Mouse (Mus musculus) embryonic facial prominence, embryonic 14.5 days (tissue): ENCODE results near the gene Znrf1. TPM values are rescaled to one million over a fixed set of nuclear protein-coding genes. Genes with fewer than 3 reads are reported as not detected.

Experiments used
- ATAC-seq: fragments of 200-750 bp; cut with Nextera tagmentation; 2 replicates; pipeline ENCODE4 v1.8.0; 2017; ENCODE audit warnings: low read depth, moderate number of reproducible peaks, moderate TSS enrichment
- DNase-seq: peaks from one replicate; pipeline ENCODE4 v3.0.0-alpha.2; 2015; ENCODE audit warnings: low spot score
- H3K27ac ChIP-seq: fragments of 300-500 bp; sonication (generic); replicated peaks from 2 replicates; pipeline ENCODE4 v1.5.1; 2014; ENCODE audit warnings: low read depth, mild to moderate bottlenecking, low read length, moderate library complexity
- H3K27me3 ChIP-seq: fragments of 300-500 bp; sonication (generic); replicated peaks from 2 replicates; pipeline ENCODE4 v1.6.1; 2014; ENCODE audit warnings: low read length; ENCODE audit not compliant: control insufficient read depth, insufficient read depth
- H3K36me3 ChIP-seq: fragments of 300-500 bp; sonication (generic); 2 replicates; pipeline ENCODE4 v1.6.1; 2014; ENCODE audit warnings: low read length, mixed read lengths; ENCODE audit not compliant: control insufficient read depth, insufficient read depth
- H3K4me1 ChIP-seq: fragments of 300-500 bp; sonication (generic); 2 replicates; pipeline ENCODE4 v1.6.1; 2014; ENCODE audit warnings: antibody characterized with exemption, low read length; ENCODE audit not compliant: control insufficient read depth, insufficient read depth
- H3K4me2 ChIP-seq: fragments of 300-500 bp; sonication (generic); 2 replicates; pipeline ENCODE4 v1.6.1; 2014; ENCODE audit warnings: low read depth, mild to moderate bottlenecking, low read length, moderate library complexity, mixed read lengths
- H3K4me3 ChIP-seq: fragments of 300-500 bp; sonication (generic); 2 replicates; pipeline ENCODE4 v1.5.1; 2014; ENCODE audit warnings: low read depth, mild to moderate bottlenecking, low read length
- H3K9ac ChIP-seq: fragments of 300-500 bp; sonication (generic); 2 replicates; pipeline ENCODE4 v1.6.1; 2014; ENCODE audit warnings: low read depth, mild to moderate bottlenecking, low read length, moderate library complexity, mixed read lengths
- H3K9me3 ChIP-seq: fragments of 300-500 bp; sonication (generic); 2 replicates; pipeline ENCODE4 v1.6.1; 2016; ENCODE audit warnings: low read length; ENCODE audit not compliant: control insufficient read depth
- WGBS: fragments of 180-500 bp; shearing (Covaris S2); extraction: QIAGEN DNeasy Blood & Tissue Kit; methylation state at CpG from one replicate; pipeline ENCODE4 v1.1.7; 2014; 5-methylcytosine and 5-hydroxymethylcytosine counted together
- polyA plus RNA-seq: library from polyadenylated mRNA; unstranded; fragments of >200 nt; fragmentation: Nextera tagmentation; extraction: Ambion mirVana; gene quantifications from 2 replicates; pipeline ENCODE4 v1.2.1, GENCODE M21; 2014

Znrf1 gene
- polyA plus RNA-seq, 1 experiment from 2014 or later = 35.6 TPM

DNA sequence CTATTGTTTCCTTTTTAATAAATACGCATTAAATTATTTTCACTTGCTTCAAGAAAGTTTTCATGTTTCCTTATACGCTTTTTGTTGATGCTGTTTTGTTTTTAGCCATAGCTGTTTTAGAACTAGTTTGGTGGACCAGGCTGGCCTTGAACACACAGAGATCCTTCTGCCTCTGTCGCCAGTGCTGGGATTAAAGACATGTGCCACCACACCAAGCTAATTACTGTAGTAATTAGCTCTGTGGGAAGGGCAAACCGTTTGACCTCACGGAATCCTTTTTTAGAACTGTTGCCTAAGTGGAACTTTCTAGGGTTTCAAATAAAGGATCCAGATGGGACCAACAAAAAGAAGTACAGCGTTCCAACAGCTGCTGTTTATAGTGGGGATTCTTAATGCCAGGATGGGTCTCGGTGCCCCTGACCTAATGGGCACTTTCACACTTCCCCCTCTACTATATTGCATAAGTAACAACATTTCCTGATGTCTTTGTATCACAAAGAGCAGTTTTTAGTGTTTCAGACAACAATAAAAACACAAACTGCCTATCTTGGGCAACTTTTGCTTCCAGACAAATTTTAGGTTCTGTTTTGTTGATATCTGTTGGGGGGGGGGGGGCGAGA, 15.7 kb downstream of the Znrf1 start:
- Histone ChIP-seq H3K36me3 (peaks cover 3% of the 10 kb centered on the region; the same call in 1 of the 2 replicates), H3K9me3 (no peaks in the 10 kb centered on the region), H3K4me2 (no peak overlapping the region), H3K9ac (no peak overlapping the region), H3K4me1 (peaks cover 11% of the 10 kb centered on the region; the same call in 1 of the 2 replicates), H3K27ac (0 out of 2 replicates have a peak overlapping the region, but pooled peaks have one; percentile 0), H3K4me3 (no peak overlapping the region), H3K27me3 (no peaks in the 10 kb centered on the region)
- ATAC-seq (no peak), DNase-seq (no peak)
- 61% methylated on average over 8 of the region's 8 CpGs for whole genome bisulfite sequencing

DNA sequence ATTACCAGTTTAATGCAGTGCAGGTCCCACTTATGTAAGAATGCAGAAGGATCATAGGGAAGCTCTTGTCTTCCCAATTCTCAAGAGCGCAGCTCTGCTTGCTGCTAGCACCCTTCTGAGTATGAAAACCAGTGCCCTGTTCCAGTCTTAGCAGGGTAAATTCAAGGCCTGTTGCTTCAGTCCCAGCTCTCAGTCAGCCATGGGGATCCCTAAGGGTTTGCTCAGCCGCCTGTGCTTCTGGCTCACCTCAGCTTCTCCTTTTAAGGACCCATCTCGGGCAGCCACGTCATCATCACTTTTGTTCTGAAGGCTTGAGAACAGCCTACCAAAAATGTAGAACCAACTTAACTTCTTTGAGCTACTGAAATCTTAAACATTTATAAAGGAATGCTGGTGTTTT, 25.9 kb downstream of the Znrf1 start:
- Histone ChIP-seq H3K9me3 (no peaks in the 10 kb centered on the region), H3K4me1 (0 out of 2 replicates have a peak, but pooled peaks cover 4% of the 10 kb centered on the region), H3K27ac (no peak overlapping the region), H3K27me3 (no peaks in the 10 kb centered on the region), H3K36me3 (no peaks in the 10 kb centered on the region), H3K9ac (no peak overlapping the region), H3K4me2 (no peak overlapping the region), H3K4me3 (no peak overlapping the region)
- 79% methylated on average over 4 of the region's 4 CpGs for WGBS
- no peak for ATAC-seq
- DNase-seq = no peak

DNA sequence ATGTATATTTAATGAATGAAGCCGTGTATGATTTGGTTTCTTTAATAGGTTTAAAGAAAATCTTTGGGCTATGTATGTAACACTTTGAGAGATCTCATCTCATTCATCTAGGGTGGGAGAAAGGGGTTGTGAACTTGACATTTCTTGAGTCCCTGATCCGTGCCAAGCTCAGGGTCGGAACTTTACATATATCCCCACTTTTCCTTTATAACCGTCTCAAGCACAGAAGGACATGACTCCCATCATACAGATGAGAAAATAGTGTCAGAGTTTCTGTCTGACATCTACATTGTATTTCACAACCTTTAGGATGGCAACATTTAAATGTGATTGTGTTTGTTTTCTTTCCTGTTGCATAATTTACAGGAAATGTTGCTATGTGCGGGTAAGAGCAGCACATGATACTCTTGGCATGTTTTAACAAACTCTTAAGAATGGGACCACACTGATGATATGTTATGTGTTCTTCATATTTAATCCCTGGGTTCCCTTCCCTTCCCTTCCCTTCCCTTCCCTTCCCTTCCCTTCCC, 26.4 kb downstream of the Znrf1 start:
- Histone ChIP-seq H3K4me3 (no peak overlapping the region), H3K4me2 (no peak overlapping the region), H3K27me3 (no peaks in the 10 kb centered on the region), H3K27ac (no peak overlapping the region), H3K4me1 (0 out of 2 replicates have a peak, but pooled peaks cover 4% of the 10 kb centered on the region), H3K36me3 (no peaks in the 10 kb centered on the region), H3K9ac (no peak overlapping the region), H3K9me3 (no peaks in the 10 kb centered on the region)
- DNase-seq (no peak), ATAC-seq (no peak)
- WGBS = 92% methylated on average over 5 of the region's 5 CpGs

DNA sequence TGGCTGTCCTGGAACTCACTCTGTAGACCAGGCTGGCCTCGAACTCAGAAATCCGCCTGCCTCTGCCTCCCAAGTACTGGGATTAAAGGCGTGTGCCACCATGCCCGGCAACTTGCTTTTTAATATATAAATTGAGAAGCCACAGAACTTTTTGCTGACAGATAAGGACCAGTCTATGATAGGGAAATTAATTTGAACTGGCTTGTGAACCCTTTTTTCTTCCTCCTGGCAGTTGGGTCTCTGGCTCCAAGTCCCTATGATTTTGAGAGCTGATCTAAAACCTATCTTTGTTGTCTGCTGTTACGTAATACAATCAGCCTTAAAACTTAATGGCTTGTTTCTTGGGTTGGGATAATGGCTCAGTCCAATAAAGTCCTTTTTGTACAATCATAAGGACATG, 27.2 kb downstream of the Znrf1 start:
- DNase-seq = no peak
- 98% methylated on average over 4 of the region's 5 CpGs for WGBS

DNA sequence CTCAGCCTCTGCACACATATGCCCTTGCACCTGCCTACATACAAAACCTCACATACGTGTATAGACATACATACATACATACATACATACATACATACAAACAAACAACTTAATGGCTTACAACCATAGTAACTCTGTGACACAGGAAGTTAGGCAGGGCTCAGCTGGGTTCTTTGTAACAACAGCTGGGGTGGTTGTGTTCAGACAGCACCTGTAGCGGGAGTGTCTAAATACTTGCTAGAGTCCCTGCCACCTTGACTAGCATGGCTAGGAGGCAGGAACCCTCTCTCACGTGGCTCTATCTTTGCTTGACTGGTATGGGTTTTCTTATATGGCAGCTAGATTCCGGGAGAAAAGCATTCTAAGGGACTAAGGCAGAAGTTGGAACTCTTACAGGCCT, 27.8 kb downstream of the Znrf1 start:
- no peak overlapping the region for H3K4me3 ChIP-seq
- H3K4me2 ChIP-seq = no peak overlapping the region
- peaks cover 4% of the 10 kb centered on the region; the same call in 1 of the 2 replicates for H3K4me1 ChIP-seq
- H3K36me3 ChIP-seq = no peaks in the 10 kb centered on the region
- no peaks in the 10 kb centered on the region for H3K27me3 ChIP-seq
- no peak overlapping the region for H3K9ac ChIP-seq
- H3K27ac ChIP-seq = no peak overlapping the region
- ATAC-seq = no peak
- no peaks in the 10 kb centered on the region for H3K9me3 ChIP-seq
- 89% methylated on average over 4 of the region's 4 CpGs for WGBS
- no peak for DNase-seq

More for the DNA sequence above, 27.2 kb downstream of the Znrf1 start:
- Histone ChIP-seq H3K4me1 (peaks cover 4% of the 10 kb centered on the region; the same call in 1 of the 2 replicates), H3K9me3 (no peaks in the 10 kb centered on the region), H3K9ac (no peak overlapping the region), H3K27ac (no peak overlapping the region), H3K4me3 (no peak overlapping the region), H3K27me3 (no peaks in the 10 kb centered on the region), H3K4me2 (no peak overlapping the region), H3K36me3 (no peaks in the 10 kb centered on the region)
- no peak for ATAC-seq

DNA sequence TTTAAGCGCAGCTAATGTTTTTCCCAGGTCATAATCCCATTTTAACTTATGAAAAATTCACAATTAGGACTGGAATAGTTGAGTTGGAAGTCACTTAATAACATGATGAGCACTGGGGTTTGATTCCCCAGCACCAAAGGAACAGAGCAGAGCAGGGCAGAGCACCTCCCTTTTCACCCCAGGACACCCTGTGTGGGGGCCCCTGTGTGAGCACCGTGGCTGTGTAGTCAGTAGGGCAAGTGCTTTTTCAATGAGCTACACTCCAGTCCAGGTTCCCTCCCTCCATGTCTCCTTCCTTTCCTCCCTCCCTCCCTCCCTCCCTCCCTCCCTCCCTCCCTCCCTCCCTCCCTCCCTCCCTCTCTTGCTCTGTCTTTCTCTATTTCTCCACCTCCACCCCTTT, 28.2 kb downstream of the Znrf1 start:
- Histone ChIP-seq H3K4me2 (no peak overlapping the region), H3K4me1 (peaks cover 4% of the 10 kb centered on the region; the same call in 1 of the 2 replicates), H3K27ac (no peak overlapping the region), H3K4me3 (no peak overlapping the region), H3K9ac (no peak overlapping the region), H3K36me3 (no peaks in the 10 kb centered on the region), H3K9me3 (no peaks in the 10 kb centered on the region), H3K27me3 (no peaks in the 10 kb centered on the region)
- ATAC-seq = no peak
- WGBS = 91% methylated on average over 2 of the region's 2 CpGs
- no peak for DNase-seq

DNA sequence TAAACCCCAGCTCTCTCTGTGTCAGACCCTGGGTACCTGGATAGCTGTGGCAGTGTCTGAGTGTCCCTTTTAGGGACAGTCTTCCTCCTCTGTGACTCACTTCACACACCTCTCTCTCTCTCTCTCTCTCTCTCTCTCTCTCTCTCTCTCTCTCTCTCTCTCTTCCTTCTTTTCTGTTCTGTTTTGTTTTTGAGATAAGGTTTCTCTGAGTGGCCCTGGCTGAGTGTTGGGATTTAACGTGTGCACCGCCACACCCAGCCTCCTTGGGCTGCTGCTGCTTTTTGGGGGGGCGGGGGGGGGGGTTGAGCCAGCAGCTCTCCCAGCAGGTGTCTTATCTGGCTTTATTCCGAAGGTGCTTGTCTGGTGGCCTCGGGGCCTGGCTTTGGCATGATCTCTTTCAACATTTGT, 29.9 kb downstream of the Znrf1 start:
- Histone ChIP-seq H3K27ac (no peak overlapping the region), H3K4me1 (peaks cover 4% of the 10 kb centered on the region; the same call in 1 of the 2 replicates), H3K27me3 (no peaks in the 10 kb centered on the region), H3K36me3 (no peaks in the 10 kb centered on the region), H3K9me3 (no peaks in the 10 kb centered on the region), H3K4me2 (no peak overlapping the region), H3K9ac (no peak overlapping the region), H3K4me3 (no peak overlapping the region)
- no peak for ATAC-seq
- WGBS = 45% methylated on average over 5 of the region's 5 CpGs
- DNase-seq = no peak

DNA sequence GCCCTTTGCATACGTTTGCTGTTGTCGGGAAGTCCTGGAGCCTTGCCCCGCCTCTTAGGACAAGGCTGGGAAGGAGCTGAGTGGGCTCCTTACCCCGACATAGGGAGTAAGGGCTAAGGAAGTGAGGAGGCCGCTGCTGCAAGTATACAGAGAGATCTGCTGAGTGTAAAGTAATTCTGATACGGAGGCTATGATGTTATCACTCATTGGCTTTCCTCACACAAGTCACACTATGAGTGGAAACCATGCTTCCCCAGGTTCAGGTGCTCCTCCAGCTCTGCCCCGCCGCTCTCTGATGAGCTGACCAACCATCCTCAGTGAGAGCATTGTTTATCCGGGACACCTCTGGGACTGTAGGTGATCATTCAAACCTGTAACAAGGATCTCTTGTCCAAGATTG, 30.4 kb downstream of the Znrf1 start:
- Histone ChIP-seq H3K27me3 (no peaks in the 10 kb centered on the region), H3K9me3 (no peaks in the 10 kb centered on the region), H3K36me3 (no peaks in the 10 kb centered on the region), H3K4me2 (no peak overlapping the region), H3K4me1 (peaks cover 4% of the 10 kb centered on the region; the same call in 1 of the 2 replicates), H3K27ac (no peak overlapping the region), H3K4me3 (no peak overlapping the region), H3K9ac (no peak overlapping the region)
- ATAC-seq (no peak), DNase-seq (no peak)
- WGBS = 66% methylated on average over 9 of the region's 9 CpGs

DNA sequence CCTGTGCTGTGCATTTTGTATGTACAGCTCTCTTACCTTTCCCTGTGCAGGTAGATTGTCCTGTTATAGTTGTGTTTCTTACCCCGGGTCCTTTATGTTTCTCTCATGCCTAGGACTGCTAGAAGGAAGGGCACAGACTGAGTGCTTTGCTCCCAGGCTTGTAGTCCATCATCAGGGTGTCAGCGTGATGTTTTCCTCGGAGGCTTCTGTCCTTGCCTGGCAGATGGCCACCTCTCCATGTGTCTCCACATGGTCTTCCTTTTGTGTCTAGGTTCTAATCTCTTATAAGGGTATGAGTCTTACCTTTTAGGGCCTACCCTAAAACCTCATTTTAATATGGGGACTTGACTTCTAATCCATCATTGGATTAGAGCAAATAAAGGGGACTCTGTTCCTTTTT, 31.7 kb downstream of the Znrf1 start:
- Histone ChIP-seq H3K36me3 (no peaks in the 10 kb centered on the region), H3K4me2 (no peak overlapping the region), H3K27ac (no peak overlapping the region), H3K4me3 (no peak overlapping the region), H3K27me3 (no peaks in the 10 kb centered on the region), H3K9ac (no peak overlapping the region), H3K9me3 (no peaks in the 10 kb centered on the region), H3K4me1 (peaks cover 11% of the 10 kb centered on the region)
- no peak for ATAC-seq
- 58% methylated on average over 3 of the region's 3 CpGs for WGBS
- no peak for DNase-seq
